Mouse (Mus musculus) liver, embryonic 11.5 days (tissue): ENCODE results near the gene Dido1. TPM values are rescaled to one million over a fixed set of nuclear protein-coding genes. Genes with fewer than 3 reads are reported as not detected.
A peak's percentile ranks its signal among the peaks of the same experiment; 100 is the strongest.

Source experiments
- ATAC-seq: fragments of 200-750 bp; cut with Nextera tagmentation; replicated peaks from 2 replicates; pipeline ENCODE4 v1.8.0; 2017; ENCODE audit warnings: moderate number of reproducible peaks, mild to moderate bottlenecking, moderate TSS enrichment, moderate library complexity; ENCODE audit not compliant: low FRiP score
- DNase-seq: peaks from one replicate; pipeline ENCODE4 v3.0.0-alpha.2; 2017; ENCODE audit warnings: low spot score
- H3K27ac ChIP-seq: fragments of 300-500 bp; sonication (generic); 2 replicates; pipeline ENCODE4 v1.5.1; 2014; ENCODE audit warnings: mild to moderate bottlenecking, low read depth, low read length, control low read depth
- H3K27me3 ChIP-seq: fragments of 300-500 bp; sonication (generic); replicated peaks from 2 replicates; pipeline ENCODE4 v1.6.1; 2014; ENCODE audit warnings: low read length, mixed read lengths; ENCODE audit not compliant: control insufficient read depth, insufficient read depth
- H3K36me3 ChIP-seq: fragments of 300-500 bp; sonication (generic); 2 replicates; pipeline ENCODE4 v1.6.1; 2014; ENCODE audit warnings: mild to moderate bottlenecking, low read length, moderate library complexity, mixed read lengths; ENCODE audit not compliant: control insufficient read depth, insufficient read depth
- H3K4me1 ChIP-seq: fragments of 300-500 bp; sonication (generic); replicated peaks from 2 replicates; pipeline ENCODE4 v1.6.1; 2014; ENCODE audit warnings: low read length, mixed read lengths; ENCODE audit not compliant: control insufficient read depth, insufficient read depth
- H3K4me2 ChIP-seq: fragments of 300-500 bp; sonication (generic); 2 replicates; pipeline ENCODE4 v1.6.1; 2014; ENCODE audit warnings: mild to moderate bottlenecking, control low read depth, moderate library complexity
- H3K4me3 ChIP-seq: fragments of 300-500 bp; sonication (generic); 2 replicates; pipeline ENCODE4 v1.5.1; 2014; ENCODE audit warnings: low read depth, low read length, control low read depth
- H3K9ac ChIP-seq: fragments of 300-500 bp; sonication (generic); 2 replicates; pipeline ENCODE4 v1.6.1; 2014; ENCODE audit warnings: low read depth, low read length, control low read depth
- H3K9me3 ChIP-seq: fragments of 300-500 bp; sonication (generic); 2 replicates; pipeline ENCODE4 v1.6.1; 2016; ENCODE audit warnings: low read length, inconsistent platforms, mixed read lengths; ENCODE audit not compliant: control insufficient read depth
- WGBS: fragments of 180-500 bp; shearing (Covaris S2); extraction: QIAGEN DNeasy Blood & Tissue Kit; methylation state at CpG from one replicate; pipeline ENCODE4 v1.1.7; 2014; 5-methylcytosine and 5-hydroxymethylcytosine counted together
- polyA plus RNA-seq: library from polyadenylated mRNA; unstranded; fragments of >200 nt; fragmentation: Nextera tagmentation; extraction: Ambion mirVana; gene quantifications from 2 replicates; pipeline ENCODE4 v1.2.1, GENCODE M21; 2014

Gene Dido1
- polyA plus RNA-seq, 1 experiment from 2014 or later: 29.8 TPM

- H3K27ac ChIP-seq: peak overlapping the region; percentile 94
- no peaks in the 10 kb centered on the region for H3K27me3 ChIP-seq
- peak overlapping the region; percentile 99 for H3K9ac ChIP-seq
- peaks cover 53% of the 10 kb centered on the region for H3K4me1 ChIP-seq
- WGBS: 29% methylated on average over 4 of the region's 4 CpGs
- no peaks in the 10 kb centered on the region for H3K9me3 ChIP-seq
- H3K4me2 ChIP-seq: peak overlapping the region; percentile 99
- H3K4me3 ChIP-seq: peak overlapping the region; percentile 88
- DNase-seq: no peak
- peaks cover 1% of the 10 kb centered on the region; the same call in 1 of the 2 replicates for H3K36me3 ChIP-seq
- ATAC-seq: no peak
Measured at GRCm38 (mm10) chr2:180702701-180703149, 7.1 kb downstream of the Dido1 start.

GRCm38 (mm10) chr2:180701767-180702621, 7.8 kb downstream of the Dido1 start:
- Histone ChIP-seq H3K9me3 (no peaks in the 10 kb centered on the region), H3K4me1 (peaks cover 50% of the 10 kb centered on the region), H3K9ac (peak overlapping the region; percentile 99), H3K27me3 (no peaks in the 10 kb centered on the region), H3K27ac (peak overlapping the region; percentile 94), H3K4me3 (peak overlapping the region; percentile 88), H3K36me3 (no peaks in the 10 kb centered on the region; the same call in 1 of the 2 replicates), H3K4me2 (peak overlapping the region; percentile 99)
- under 1% methylated on average over 66 of the region's 66 CpGs for WGBS
- peak; percentile 86 for DNase-seq
- ATAC-seq: peak; percentile 91

GRCm38 (mm10) chr2:180701053-180701766, 8.6 kb downstream of the Dido1 start:
- 3% methylated on average over 26 of the region's 26 CpGs for WGBS
- Histone ChIP-seq H3K27me3 (no peaks in the 10 kb centered on the region), H3K4me2 (peak overlapping the region; percentile 99), H3K9me3 (no peaks in the 10 kb centered on the region), H3K4me1 (peaks cover 50% of the 10 kb centered on the region), H3K27ac (peak overlapping the region; percentile 94), H3K9ac (peak overlapping the region; percentile 99), H3K36me3 (no peaks in the 10 kb centered on the region), H3K4me3 (peak overlapping the region; percentile 88)
- peak; percentile 22 for ATAC-seq
- DNase-seq: no peak

GRCm38 (mm10) chr2:180700457-180700856, 9.3 kb downstream of the Dido1 start:
- Histone ChIP-seq H3K9ac (peak overlapping the region; percentile 99), H3K27ac (peak overlapping the region; percentile 94), H3K36me3 (no peaks in the 10 kb centered on the region), H3K9me3 (no peaks in the 10 kb centered on the region), H3K4me2 (peak overlapping the region; percentile 99), H3K27me3 (no peaks in the 10 kb centered on the region), H3K4me3 (peak overlapping the region; percentile 88), H3K4me1 (peaks cover 50% of the 10 kb centered on the region)
- DNase-seq: no peak
- 66% methylated on average over 5 of the region's 5 CpGs for WGBS
- ATAC-seq: no peak

GRCm38 (mm10) chr2:180695176-180695575, 14.6 kb downstream of the Dido1 start:
- Histone ChIP-seq H3K4me2 (no peak overlapping the region), H3K27me3 (no peaks in the 10 kb centered on the region), H3K27ac (no peak overlapping the region), H3K36me3 (peaks cover 3% of the 10 kb centered on the region; the same call in 1 of the 2 replicates), H3K9ac (no peak overlapping the region), H3K4me3 (no peak overlapping the region), H3K4me1 (peaks cover 20% of the 10 kb centered on the region), H3K9me3 (no peaks in the 10 kb centered on the region)
- DNase-seq (no peak), ATAC-seq (no peak)
- 64% methylated on average over 2 of the region's 2 CpGs for WGBS

GRCm38 (mm10) chr2:180692630-180693029, 17.2 kb downstream of the Dido1 start:
- WGBS: 8% methylated on average over 1 of the region's 1 CpGs
- DNase-seq (no peak), ATAC-seq (no peak)
- Histone ChIP-seq H3K4me2 (no peak overlapping the region), H3K4me3 (no peak overlapping the region), H3K27me3 (no peaks in the 10 kb centered on the region), H3K9ac (no peak overlapping the region), H3K4me1 (peaks cover 5% of the 10 kb centered on the region), H3K36me3 (peaks cover 16% of the 10 kb centered on the region), H3K27ac (no peak overlapping the region), H3K9me3 (no peaks in the 10 kb centered on the region)

- H3K4me2 ChIP-seq: no peak overlapping the region
- ATAC-seq: no peak
- 83% methylated on average over 5 of the region's 5 CpGs for WGBS
Measured at GRCm38 (mm10) chr2:180689841-180690240, 20.0 kb downstream of the Dido1 start.

GRCm38 (mm10) chr2:180684031-180684430, 25.8 kb downstream of the Dido1 start:
- DNase-seq: no peak
- Histone ChIP-seq H3K9me3 (no peaks in the 10 kb centered on the region), H3K4me3 (no peak overlapping the region), H3K9ac (no peak overlapping the region), H3K27me3 (no peaks in the 10 kb centered on the region), H3K36me3 (peaks cover 66% of the 10 kb centered on the region), H3K4me2 (no peak overlapping the region), H3K27ac (no peak overlapping the region), H3K4me1 (no peaks in the 10 kb centered on the region; the same call in 1 of the 2 replicates)
- WGBS: 70% methylated on average over 4 of the region's 4 CpGs
- peak; percentile 42; the same call in 1 of the 2 replicates for ATAC-seq

More at GRCm38 (mm10) chr2:180689841-180690240, 20.0 kb downstream of the Dido1 start:
- DNase-seq: no peak
- Histone ChIP-seq H3K27ac (no peak overlapping the region), H3K4me1 (peaks cover 5% of the 10 kb centered on the region; the same call in 1 of the 2 replicates), H3K4me3 (no peak overlapping the region), H3K36me3 (peaks cover 40% of the 10 kb centered on the region), H3K9me3 (no peaks in the 10 kb centered on the region), H3K27me3 (no peaks in the 10 kb centered on the region), H3K9ac (no peak overlapping the region)
